Mouse (Mus musculus): ENCODE results near the gene Ptprn2.
A peak's percentile ranks its signal among the peaks of the same experiment; 100 is the strongest.

The Ptprn2 gene

DNA sequence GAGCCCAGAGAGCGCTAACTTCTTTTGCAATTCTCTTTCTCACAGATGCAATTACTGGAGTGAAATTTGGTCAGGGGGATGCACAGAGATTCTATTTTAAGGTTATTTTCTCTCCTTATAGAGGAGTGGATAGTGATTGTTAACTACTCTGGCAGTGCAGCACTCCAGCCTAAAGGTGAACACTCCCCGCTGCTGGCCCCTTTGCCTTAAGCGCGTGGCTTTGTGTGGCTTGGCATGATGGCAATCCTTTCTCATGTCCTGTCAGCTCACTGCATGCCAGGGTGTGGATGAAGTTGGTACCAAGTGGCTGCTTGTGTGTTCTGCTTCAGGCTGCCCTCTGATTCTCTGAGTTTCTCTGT is 156.7 kb downstream of the Ptprn2 start:
- no peak for DNase-seq (ENCODE audit: low spot score)

DNA sequence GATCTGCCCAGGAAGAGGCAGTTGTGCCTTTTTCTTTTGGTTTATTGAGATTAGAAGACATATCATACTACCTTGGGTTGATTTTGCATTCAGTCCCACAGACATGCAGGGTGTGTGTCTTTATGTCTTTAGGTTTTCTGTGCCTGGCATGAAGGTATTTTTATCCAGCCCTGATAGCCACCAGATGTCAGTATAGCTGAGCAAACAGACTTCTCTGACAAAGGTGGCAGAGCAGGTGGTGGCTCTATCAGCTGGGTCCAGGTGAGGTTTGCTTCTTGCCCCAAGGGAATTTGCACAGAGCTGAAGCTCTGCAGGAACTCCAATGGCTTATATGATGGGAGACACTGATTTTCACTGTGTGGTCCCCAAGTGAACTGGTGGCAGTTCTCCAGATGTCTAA is 161.3 kb downstream of the Ptprn2 start:
- DNase-seq (ENCODE audit: low spot score) = no peak

DNA sequence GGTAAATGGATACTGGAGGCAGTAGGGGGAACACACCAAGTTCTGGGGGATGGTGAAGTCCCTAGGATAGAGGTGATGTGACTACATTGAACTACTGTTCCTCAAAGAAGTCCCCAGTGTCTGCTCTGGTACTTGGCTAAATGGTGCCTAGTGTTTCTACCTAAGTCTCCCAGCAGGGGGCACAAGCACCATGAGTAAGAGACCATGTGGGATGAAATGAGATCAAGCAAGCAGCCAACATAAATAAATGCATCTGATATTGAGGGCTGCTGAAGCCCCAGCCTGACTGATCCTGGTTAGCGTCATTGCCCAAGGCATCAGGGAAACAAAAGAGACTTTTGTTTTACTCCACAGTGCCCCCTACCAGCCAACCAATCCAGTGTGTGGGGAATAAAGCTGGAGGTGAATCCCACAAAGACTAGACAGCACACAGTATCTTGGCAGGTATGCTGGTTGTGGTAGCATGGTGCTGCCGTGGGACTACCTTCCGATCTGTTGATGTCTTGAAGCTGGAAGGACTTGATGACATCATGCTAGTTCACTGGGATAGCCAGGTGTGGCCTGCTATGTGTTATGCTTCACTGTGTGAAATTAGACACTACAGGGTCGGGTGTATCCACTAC is 163.2 kb downstream of the Ptprn2 start:
- DNase-seq (ENCODE audit: low spot score) = peak; percentile 59

DNA sequence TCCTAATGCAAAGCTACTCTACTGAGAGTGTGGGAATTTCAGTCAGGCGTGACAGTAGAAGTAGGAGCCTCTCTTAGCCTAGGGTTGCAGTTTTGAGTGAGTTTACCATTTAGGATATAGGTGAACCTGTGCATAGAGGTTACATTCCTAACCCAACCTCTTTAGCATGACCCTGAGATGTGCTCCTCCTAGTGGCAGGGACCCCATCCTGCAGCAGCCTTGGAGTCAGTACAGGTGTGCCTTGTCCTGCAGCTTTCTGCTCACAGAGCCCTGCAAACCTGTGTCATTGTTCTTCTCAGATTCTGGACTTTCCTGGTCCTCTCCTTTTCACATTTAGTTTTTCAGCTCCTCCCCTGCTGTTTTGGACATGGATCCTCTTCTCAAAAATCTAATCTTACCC is 168.2 kb downstream of the Ptprn2 start:
- no peak for DNase-seq (ENCODE audit: low spot score)

DNA sequence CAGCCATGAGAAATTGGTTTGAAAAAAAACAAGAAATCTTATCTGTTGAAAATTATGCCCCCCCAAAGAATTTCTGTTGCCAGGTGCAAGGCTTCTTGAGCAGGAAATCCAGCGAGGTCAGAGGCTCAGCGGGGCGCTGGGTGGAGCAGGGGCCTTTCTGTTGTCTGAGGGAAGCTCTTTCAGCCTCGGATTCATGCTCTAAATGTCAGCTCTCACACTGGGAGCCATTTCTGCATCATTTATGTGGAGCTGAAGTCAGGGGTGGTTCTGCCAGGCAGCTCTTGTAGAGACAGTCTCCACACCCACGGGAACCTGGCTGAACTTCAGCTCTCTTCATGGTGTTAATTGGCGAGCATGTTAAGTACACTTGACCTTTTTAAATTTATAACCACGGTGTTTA is 174.6 kb downstream of the Ptprn2 start:
- no peak for DNase-seq (ENCODE audit: low spot score)

DNA sequence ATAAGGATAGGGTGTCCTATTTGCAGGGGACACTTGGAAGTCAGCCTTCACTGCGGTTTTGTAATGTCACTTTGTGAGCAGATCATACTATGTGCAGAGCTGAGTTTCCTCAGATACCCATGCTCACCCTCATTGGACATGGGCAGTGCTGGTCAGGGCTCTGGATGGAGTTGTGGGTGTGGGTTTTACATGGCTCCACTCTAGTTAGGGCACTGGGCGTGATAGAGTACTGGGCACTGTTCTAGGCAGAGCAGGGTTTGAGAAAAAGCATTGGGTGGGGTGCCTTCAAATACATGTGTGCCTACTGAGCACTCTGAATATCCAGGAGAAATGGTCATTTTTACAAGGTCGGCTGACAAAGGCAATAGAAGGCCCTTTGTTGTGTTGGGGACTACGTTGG is 175.5 kb downstream of the Ptprn2 start:
- DNase-seq (ENCODE audit: low spot score) = no peak

DNA sequence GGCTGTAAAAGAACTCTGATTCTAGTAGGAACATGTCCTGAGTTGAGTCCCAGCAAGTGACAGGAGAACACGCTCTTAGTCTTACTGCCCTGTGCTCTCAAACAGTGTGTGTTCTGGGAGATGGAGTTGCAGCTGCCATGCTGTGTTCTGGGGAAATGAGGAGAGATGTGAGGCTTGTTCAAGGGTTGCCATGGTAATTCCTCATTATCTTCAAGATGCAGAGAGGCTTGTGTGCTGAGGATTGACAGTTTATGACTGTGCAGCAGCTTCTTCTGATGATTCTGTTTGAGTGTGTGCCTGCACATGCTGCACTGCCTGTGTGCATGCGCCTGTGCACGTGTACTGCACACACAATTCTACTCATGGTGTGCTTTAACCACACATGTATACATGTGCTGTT is 192.2 kb downstream of the Ptprn2 start:
- no peak for DNase-seq (ENCODE audit: low spot score)

DNA sequence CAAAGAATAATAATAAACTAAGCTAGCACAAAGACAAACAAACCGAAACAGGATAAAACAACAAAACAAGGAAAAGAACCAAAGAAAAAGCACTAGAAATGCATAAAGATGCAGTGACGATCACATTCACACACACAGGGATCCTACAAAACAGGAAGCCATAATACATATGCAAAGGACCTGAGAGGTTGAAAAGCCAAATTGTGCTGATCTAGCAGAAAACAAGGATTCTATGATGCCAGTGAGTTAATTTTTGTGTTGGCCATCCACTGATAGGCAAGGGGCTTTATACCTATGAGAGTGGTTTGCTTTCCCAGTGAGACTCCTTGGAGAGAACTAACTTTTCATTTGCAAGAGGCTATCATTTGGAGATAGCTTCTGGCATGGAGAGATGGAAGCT is 204.3 kb downstream of the Ptprn2 start:
- no peak for DNase-seq (ENCODE audit: low spot score)

DNA sequence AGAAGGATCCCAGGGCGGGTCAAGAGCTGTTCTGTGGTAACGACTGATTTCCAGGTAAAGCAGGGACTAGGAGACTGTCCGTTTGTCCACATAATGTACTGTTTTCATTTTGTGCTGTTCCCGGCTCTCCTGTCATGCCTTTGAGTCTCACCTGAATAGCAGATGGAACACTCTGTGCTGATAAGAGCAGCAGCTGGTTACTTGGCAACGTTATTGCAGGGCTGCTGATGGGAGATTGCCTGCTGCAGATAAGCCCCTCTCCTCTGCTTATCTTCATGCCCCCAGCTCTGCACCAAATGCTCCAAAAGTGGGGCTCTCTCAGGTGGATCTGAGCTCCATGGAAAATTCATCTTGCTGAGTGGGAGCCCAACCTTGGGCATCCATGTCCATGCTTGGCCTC is 224.0 kb downstream of the Ptprn2 start:
- DNase-seq (ENCODE audit: low spot score) = no peak

DNA sequence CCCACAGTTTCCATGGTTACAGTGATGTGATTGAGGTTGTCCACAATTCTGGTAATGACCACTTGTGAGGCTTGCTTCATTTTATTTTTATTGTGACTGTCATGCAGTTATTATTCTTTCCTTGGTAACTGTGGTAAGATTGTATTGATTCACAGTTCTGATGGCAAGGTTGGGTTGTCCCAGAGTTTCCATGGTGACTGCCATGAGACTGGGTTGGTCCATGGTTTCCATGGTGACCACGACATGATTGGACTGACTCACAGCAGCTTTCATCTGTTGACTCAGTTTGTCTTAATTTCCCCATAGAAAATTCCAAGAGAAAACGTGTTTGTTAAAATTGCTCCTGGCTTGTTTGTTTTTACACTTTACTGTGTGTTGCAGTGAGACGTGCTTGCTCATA is 225.2 kb downstream of the Ptprn2 start:
- no peak for DNase-seq (ENCODE audit: low spot score)

DNA sequence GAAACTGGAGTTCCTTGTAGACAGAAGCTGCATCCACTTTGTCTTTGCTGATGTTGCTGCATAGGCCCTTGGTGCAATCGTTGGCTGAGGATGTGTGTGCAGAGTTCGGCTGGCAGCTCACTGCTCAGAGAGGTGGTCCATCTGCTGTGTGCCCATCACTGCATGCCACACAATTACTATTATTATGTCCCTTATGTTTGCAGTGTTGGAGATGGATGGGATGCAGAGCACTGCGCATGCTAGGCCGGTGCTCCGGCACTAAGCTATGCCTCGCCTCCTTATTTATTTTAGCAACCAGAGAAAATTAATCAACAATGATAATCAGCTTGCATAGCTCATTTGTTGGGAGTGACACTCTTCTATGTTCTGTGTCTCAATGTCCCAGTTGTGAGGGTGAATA is 225.6 kb downstream of the Ptprn2 start:
- DNase-seq (ENCODE audit: low spot score) = no peak

DNA sequence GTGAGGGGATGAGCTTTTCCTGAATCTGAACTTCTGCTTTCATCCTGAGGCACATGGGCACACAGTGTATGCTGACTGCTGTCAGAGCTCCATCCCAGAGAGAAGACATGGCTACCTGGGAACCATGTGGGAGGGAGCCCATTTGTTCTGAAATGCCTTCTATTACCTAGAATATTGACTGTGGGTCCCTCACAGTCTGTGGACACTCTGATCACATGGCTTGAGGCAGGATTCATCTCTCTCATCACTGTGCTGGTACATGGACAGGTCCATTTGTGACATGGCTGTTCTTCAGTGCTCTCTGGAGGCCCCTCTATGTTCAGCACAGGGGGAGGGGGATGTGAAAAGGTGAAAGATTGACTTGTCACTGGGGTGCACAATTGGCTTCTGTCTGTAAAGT is 227.6 kb downstream of the Ptprn2 start:
- DNase-seq (ENCODE audit: low spot score) = no peak

DNA sequence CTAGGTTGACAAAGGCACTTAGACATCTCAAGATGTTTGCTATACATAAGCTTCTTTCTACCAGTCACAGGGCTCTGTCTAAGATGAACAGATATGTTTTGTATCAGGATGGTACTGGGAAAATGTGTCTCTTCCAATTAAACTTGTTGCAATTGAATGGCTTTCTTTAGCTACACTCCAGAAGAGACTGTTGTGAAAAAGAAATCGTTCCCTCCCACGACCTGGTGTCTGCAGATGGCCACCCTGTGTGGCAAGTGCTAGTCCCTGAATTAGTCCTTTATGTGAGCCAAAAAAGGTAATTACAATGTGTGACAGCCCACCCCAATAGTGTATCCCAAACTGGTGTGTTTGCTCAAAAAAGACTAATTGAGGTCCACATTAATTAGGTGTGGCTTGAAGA is 235.5 kb downstream of the Ptprn2 start:
- DNase-seq (ENCODE audit: low spot score) = peak; percentile 7

DNA sequence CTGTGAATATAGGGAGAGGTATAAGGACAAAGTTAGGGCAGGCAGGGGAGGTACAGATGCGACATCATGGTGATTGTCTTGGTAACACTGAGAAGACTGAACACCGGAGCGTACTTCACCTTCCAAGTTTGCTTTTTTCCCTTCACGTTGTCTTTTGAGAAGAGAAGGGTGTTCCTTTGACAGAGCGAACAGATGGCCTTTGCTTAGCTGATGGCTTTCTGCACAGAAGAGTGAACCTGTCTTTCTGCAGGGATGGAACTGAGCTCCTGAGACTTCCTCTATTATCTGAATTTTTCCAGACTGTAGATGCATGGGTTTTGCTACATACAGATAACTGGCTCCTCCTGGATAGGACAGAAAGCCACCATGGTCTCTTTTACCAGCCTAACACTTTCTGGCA is 254.6 kb downstream of the Ptprn2 start:
- no peak for DNase-seq (ENCODE audit: low spot score)

DNA sequence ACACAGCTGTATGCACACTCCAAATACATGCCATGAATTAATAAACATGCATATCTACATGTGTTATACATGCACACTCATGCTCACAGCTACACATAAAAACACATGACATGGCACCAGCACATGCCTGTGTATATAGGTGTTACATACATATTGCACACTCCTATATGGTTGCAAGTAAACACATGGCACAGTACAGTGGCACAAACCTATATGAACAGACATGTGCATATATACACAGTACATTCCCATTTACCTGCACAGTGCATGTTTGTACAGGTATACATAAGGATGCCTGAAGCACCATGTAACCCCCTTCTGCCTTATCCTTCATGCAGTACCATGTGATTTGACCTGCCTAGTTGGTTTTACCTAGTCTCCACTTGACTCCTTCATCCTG is 255.8 kb downstream of the Ptprn2 start:
- no peak for DNase-seq (ENCODE audit: low spot score)

DNA sequence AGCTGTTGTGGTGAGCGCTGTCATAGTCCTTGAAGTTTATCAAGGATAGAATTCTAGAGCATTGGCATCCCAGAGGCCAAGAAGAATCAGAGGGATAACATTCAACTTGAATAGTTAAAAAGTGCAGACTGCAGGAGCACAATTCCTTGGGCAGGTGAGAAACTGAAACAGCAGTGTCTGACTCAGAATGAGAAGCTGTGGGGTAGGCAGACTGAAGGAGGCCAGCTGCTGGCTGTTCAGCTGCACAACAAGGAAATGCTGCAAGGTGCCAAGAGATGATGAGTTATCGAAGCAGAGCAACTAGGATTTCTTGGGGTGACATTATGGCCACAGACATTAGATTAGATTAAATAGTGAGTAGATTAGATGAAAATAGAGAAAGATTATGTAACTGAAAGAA is 260.9 kb downstream of the Ptprn2 start:
- DNase-seq (ENCODE audit: low spot score) = no peak

DNA sequence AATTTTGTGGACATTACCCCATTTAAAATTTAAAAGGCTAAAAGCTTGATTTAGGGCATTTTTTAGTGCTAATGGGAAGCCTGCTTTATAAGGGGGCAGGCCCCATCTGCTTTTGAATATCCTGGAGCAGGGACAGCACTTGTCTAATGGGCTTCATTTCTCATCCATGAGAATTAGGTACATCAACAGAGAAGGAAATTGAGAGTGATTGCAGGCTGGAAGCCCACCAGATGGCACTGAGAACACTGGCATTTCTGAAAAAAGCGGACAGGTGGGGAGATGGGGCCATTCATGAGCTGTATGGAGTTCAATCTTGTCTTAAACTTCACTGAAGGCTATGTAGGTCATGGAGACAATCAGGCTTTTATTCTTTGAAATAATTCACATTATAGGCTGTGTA is 267.3 kb downstream of the Ptprn2 start:
- DNase-seq (ENCODE audit: low spot score) = no peak

DNA sequence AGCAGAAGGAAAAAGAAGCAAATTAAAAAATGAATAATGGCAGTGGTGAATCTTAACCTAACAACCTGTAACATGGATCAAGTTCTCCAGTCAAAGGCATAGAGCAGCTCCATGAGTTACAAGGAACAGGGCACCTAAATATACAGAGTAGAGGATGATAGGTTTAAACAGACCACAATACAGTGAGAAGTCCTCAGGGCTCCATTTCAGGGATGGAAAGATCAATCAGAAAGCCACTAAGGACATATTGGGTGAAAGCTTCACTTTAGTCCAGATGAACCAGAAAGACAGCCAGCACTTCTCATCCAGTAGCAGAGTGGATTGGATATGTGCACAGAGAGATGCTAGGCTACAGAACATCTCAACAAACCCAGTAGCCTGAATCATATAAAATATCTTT is 278.4 kb downstream of the Ptprn2 start:
- no peak for DNase-seq (ENCODE audit: low spot score)

DNA sequence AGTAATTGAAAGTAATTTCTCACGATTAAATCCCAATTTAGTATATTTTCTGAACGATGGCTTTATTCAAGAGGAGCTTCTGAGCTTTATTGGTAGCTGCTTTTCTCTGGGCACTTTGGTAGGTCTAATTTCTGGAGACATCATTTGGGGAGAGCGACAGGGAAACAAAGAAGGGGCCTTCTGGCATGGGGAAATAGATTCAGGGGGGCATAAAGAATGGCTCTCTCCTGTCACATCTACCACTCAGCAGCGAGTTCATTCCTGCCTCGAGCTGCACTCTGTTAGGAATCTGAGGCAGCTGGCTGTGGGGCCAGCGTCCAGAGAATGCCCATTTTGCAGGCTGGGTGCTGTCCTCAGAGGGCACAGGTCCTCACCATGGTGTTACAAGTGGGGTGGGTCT is 285.4 kb downstream of the Ptprn2 start:
- no peak for DNase-seq (ENCODE audit: low spot score)

DNA sequence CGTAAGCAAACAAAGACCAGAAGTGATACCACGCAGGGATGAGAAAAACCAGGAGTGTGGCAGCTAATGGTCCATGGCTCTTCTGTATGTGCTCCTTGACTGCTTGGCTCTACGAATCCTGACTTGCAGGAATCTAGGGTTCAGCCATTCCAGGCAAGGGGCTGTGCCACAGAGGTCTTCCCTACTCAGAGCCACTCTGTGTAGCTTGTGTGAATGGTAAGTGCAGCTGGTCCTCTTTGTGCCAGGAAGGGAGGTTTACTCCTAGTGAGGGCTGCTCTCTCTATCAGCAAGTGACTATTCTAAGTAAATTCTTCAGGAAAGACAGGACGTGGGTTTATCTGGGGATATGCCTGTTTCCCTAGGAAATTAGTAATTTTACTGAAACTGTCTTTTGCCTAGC is 286.0 kb downstream of the Ptprn2 start:
- no peak for DNase-seq (ENCODE audit: low spot score)

DNA sequence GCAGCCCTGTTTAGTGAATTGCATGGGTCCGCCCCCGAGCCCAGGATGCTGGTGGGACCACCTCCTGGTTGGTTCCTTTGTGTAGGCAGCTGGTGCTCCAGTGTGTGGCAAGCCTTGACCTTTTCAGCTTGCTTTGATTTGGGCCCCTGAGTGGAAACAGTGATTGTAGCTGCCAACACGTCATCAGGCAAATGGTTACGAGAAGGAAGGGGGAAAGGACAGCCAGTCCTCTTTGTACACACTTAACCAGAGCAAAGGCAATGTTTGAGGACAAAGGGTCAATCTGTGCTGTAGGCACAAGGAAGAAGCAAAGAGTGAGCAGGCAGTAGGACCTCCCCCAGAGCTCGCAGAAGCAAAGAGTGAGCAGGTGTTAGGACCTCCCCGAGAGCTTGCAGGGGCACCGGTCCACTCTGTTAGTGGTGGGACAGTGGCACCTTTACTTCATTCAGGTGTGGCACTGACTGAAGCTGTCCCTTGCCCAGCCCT is 286.6 kb downstream of the Ptprn2 start:
- DNase-seq (ENCODE audit: low spot score) = no peak

DNA sequence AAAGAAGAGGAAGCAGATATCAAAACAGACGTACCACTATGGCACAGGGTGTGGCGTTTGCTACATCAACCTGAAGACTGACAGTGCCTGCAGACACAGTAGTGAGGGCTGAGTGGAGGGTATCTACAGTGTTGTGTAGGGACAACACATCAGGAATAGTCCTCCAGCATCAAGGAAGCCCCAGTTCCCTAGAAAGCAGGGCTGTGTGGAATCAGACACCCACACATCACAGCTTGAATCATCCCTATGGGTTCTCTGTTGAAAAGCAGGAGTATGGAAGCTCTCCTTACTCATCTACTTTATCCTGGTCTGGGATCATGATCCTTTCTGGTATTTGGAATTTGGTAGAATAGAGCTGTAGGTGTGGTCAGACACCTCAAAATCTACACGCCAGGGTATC is 287.8 kb downstream of the Ptprn2 start:
- no peak for DNase-seq (ENCODE audit: low spot score)

DNA sequence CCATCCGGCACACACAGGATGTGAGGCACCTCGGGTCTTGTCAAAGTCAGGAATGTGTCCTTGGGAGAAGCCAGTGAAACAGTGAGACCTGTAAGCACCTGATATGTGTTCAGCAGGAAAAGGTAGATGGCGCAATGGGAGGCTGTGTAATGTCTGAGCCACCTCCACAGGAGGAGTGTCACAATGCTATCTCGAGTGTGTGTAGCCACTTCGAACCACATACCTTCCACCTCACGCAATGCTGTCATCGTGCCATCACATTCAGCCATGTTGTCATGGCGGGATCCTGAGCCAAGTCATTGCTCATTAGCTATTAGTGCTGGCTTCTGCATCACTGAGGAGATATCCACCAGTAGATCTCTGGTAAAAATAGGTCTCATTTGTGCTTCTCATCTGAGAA is 290.9 kb downstream of the Ptprn2 start:
- no peak for DNase-seq (ENCODE audit: low spot score)

DNA sequence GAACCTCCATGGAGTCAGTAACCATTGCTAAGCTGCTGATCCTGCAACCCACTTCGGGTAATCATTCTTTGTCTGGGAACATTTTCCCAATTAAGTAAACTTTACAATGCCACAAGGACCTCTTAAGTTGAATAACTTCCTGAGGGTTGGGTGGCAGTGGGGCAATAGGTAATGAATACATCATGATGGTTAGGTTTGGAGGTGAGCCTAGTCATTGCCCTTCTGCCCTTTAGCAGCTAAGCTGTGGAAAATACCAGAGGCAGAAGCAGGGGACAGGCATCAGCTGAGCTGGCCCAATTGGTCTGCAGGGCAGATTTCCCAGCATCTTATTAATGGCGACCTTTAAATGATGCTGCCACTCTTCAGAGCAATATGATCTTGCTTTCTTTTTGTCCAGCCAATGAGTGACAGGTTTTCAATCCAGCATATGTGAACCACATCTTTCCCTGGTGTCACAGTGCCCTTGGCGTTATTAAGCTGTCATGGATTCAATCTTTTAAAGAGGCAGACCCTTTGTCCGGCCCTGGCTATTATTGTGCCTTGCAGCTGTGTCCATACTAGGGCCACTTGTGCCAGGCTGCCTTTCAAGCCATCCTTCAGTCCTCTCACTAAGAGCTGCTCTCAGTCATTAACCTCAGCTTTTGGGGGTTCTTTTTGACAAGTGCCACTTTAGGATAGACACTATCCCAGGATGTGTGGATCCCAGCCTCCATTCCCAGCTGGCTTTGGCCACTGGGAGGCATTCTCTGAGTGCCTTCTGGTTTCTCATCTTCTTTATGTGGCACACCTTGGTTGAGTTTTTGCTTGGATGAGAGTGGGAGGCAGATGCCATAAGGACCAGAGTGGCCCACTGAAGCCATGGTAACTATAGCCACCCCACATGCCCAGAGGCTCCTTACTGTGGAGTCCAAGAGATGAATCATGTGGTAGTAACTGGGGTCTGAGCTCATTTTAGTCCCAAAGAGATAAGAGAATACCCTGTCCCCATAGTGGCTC is 292.9 kb downstream of the Ptprn2 start:
- DNase-seq (ENCODE audit: low spot score) = no peak
